Mouse (Mus musculus) liver (tissue): ENCODE results near the gene Slc13a3.
A peak's percentile ranks its signal among the peaks of the same experiment; 100 is the strongest.

Experiments
- DNase-seq: peaks from one replicate; pipeline ENCODE4 v3.0.0-alpha.2; 2020; ENCODE audit warnings: mixed read lengths

Slc13a3 gene

GRCm38 (mm10) chr2:165407700-165408301, 65.2 kb downstream of the Slc13a3 start:
- DNase-seq: peak; percentile 60

GRCm38 (mm10) chr2:165405351-165405750, 67.7 kb downstream of the Slc13a3 start:
- no peak for DNase-seq

- DNase-seq: peak; percentile 46
These were observed 68.1 kb downstream of the Slc13a3 start for GRCm38 (mm10) chr2:165404951-165405350.

- no peak for DNase-seq
These were observed 74.8 kb downstream of the Slc13a3 start for GRCm38 (mm10) chr2:165398164-165398785.

GRCm38 (mm10) chr2:165397502-165398163, 75.4 kb downstream of the Slc13a3 start:
- DNase-seq: no peak

- no peak for DNase-seq
These were observed 76.1 kb downstream of the Slc13a3 start for GRCm38 (mm10) chr2:165396831-165397501.

- DNase-seq: no peak
These were observed 80.9 kb downstream of the Slc13a3 start for GRCm38 (mm10) chr2:165392156-165392555.

- peak; percentile 43 for DNase-seq
These were observed 81.5 kb downstream of the Slc13a3 start for GRCm38 (mm10) chr2:165391561-165391960.

- DNase-seq: no peak
These were observed 83.6 kb downstream of the Slc13a3 start for GRCm38 (mm10) chr2:165389299-165389952.

- DNase-seq: peak; percentile 83
These were observed 85.1 kb downstream of the Slc13a3 start, which contains the start of gene Zfp334 for GRCm38 (mm10) chr2:165387844-165388495. Gene Zfp334, minus strand, starts transcription at chr2:165388259.

GRCm38 (mm10) chr2:165387370-165387769, 85.7 kb downstream of the Slc13a3 start:
- DNase-seq: no peak

- no peak for DNase-seq
These were observed 93.0 kb downstream of the Slc13a3 start for GRCm38 (mm10) chr2:165380050-165380449.

- no peak for DNase-seq
These were observed 97.0 kb downstream of the Slc13a3 start for GRCm38 (mm10) chr2:165376001-165376400.

GRCm38 (mm10) chr2:165375478-165375877, 97.6 kb downstream of the Slc13a3 start:
- DNase-seq: no peak

GRCm38 (mm10) chr2:165371066-165371465, 102.0 kb downstream of the Slc13a3 start:
- no peak for DNase-seq

GRCm38 (mm10) chr2:165370348-165370747, 102.7 kb downstream of the Slc13a3 start:
- DNase-seq: no peak

GRCm38 (mm10) chr2:165368496-165368895, 104.5 kb downstream of the Slc13a3 start, which contains the start of gene Zfp663:
Gene Zfp663, minus strand, starts transcription at chr2:165368729.
- DNase-seq: no peak

- DNase-seq: peak; percentile 24
These were observed 105.1 kb downstream of the Slc13a3 start for GRCm38 (mm10) chr2:165367868-165368439.

- peak; percentile 66 for DNase-seq
These were observed 105.9 kb downstream of the Slc13a3 start for GRCm38 (mm10) chr2:165367047-165367520.

GRCm38 (mm10) chr2:165364334-165365091, 108.5 kb downstream of the Slc13a3 start:
- DNase-seq: peak; percentile 56

GRCm38 (mm10) chr2:165363282-165363681, 109.7 kb downstream of the Slc13a3 start:
- no peak for DNase-seq
